Mouse (Mus musculus): Measurements from ENCODE around the gene Akr1b10. TPM values are rescaled to one million over a fixed set of nuclear protein-coding genes. Genes with fewer than 3 reads are reported as not detected.
A peak's percentile ranks its signal among the peaks of the same experiment; 100 is the strongest.

The Akr1b10 gene
- polyA plus RNA-seq, 1 experiment = 38.2 TPM

DNA sequence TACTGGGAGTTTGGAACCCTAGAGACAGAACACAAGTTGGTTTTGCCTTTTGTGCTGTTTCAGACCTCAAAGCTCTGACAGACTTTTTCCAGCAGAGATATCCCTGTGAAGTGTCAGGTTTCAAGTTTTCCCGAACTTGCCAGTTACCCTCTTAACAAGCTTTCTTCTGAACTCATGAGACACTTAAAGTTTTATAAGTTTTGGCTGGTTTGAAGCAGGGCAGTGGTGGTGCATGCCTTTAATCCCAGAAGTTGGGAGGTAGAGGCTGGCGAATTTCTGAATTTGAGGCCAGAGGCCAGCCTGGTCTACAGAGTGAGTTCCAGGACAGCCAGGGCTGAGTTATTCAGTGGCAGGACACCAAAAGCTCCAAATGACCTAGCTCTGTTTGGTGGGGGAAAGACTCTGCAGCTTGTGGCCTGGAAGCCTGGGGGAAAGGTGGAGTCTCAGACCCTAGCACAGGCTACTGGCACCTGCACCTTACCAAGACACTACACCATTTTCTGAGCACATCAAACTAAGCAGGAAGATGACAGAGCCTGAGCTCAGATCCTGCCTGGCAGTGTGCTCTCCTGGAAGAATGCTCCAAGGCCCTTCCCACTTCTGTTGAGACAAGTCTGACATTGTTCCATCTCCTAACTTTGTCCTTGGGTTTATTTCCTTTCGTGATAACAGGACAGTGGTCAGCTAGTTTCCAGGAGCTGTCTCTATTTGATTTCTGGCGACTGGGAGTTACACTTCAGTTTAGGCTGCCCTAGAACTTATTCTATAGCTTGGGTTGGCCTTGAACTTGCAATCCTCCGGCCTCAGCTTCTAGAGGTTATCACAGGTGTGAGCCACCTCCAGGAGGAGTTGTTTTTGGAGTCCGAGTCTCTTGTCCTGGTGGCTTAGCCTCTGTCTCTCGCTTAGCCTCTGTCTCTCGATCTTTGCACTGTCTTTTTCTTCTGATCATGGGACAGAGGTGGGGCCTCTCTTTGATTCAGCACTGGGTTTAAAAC is 29.4 kb upstream of the Akr1b10 start:
- H3K4me3 ChIP-seq = peak overlapping the region; percentile 32
- no peak for TF ChIP-seq MAX (IDR thresholded peaks at IDR 0.05; ENCODE audit: low read depth)

DNA sequence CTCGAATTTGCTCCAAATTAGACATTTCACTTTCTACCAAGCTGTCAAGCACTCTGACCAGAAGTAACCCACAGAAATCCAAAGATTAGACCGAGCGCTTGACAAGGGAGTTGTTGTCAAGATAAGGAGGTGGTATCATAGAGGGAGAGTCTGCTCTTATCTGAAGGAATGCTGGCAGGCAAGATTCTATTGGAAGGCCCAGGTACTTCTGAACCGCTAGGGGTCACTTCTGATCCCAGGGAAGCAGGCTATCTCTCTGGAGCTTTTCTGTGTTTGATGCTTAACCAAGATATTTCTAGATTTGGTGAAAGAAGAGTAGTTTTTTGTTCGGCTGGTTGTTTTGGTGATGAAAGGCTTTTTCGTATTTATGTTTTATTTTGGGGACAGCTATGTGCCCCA is 28.7 kb upstream of the Akr1b10 start:
- Histone ChIP-seq H3K4me2 (ENCODE audit: low read depth) (peak overlapping the region; percentile 98), H3K79me2 (ENCODE audit: control insufficient read depth, insufficient read depth) (no peaks in the 10 kb centered on the region), H3K4me3 (peak overlapping the region; percentile 32), H3ac (ENCODE audit: control insufficient read depth, insufficient read length) (no peak overlapping the region), H3K36me3 (ENCODE audit: control insufficient read depth, insufficient read depth) (peaks cover 26% of the 10 kb centered on the region), H3K27me3 (ENCODE audit: control insufficient read depth, insufficient read depth, insufficient read length) (no peaks in the 10 kb centered on the region)
- TF ChIP-seq POLR2AphosphoS2 (IDR thresholded peaks at IDR 0.05; ENCODE audit: insufficient read length, low read depth) (no peak), TCF3 (IDR thresholded peaks at IDR 0.05; ENCODE audit: insufficient read length, low read depth) (no peak), POLR2A (IDR thresholded peaks at IDR 0.05; ENCODE audit: insufficient read length, low read depth) (no peak), E2F4 (IDR thresholded peaks at IDR 0.05; ENCODE audit: insufficient read depth) (no peak), MYOD1 (IDR thresholded peaks at IDR 0.05; ENCODE audit: control insufficient read depth in 1 of 3, insufficient read length in 2 of 3, low read depth in 2 of 3) (no peak), REST (IDR thresholded peaks at IDR 0.05; ENCODE audit: insufficient read depth, insufficient read length) (no peak), USF1 (IDR thresholded peaks at IDR 0.05; ENCODE audit: low read depth) (no peak), CEBPB (IDR thresholded peaks at IDR 0.05; ENCODE audit: insufficient read depth, poor library complexity, severe bottlenecking) (no peak), TCF12 (IDR thresholded peaks at IDR 0.05; ENCODE audit: insufficient read depth, poor library complexity, severe bottlenecking) (no peak), MYOG (IDR thresholded peaks at IDR 0.05; ENCODE audit: control insufficient read depth in 1 of 3, insufficient read depth in 1 of 3, insufficient read length in 2 of 3, low read depth in 2 of 3) (no peak), MAX (IDR thresholded peaks at IDR 0.05; ENCODE audit: low read depth) (no peak), SRF (IDR thresholded peaks at IDR 0.05; ENCODE audit: control insufficient read depth, insufficient read length, low read depth) (no peak)

More for the DNA sequence above, 29.4 kb upstream of the Akr1b10 start:
- Histone ChIP-seq H3ac (ENCODE audit: control insufficient read depth, insufficient read length) (no peak overlapping the region), H3K27me3 (ENCODE audit: control insufficient read depth, insufficient read depth, insufficient read length) (no peaks in the 10 kb centered on the region), H3K79me2 (ENCODE audit: control insufficient read depth, insufficient read depth) (no peaks in the 10 kb centered on the region), H3K36me3 (ENCODE audit: control insufficient read depth, insufficient read depth) (peaks cover 24% of the 10 kb centered on the region), H3K4me2 (ENCODE audit: low read depth) (peak overlapping the region; percentile 98)

GRCm38 (mm10) chr6:34355841-34356240 is 28.2 kb upstream of the Akr1b10 start:
- no peak overlapping the region for H3ac ChIP-seq (ENCODE audit: control insufficient read depth, insufficient read length)
- TF ChIP-seq TCF3 (IDR thresholded peaks at IDR 0.05; ENCODE audit: insufficient read length, low read depth) (no peak), MYOG (IDR thresholded peaks at IDR 0.05; ENCODE audit: control insufficient read depth in 1 of 3, insufficient read depth in 1 of 3, insufficient read length in 2 of 3, low read depth in 2 of 3) (peak in 1 of 3 experiments; percentile 16), MYOD1 (IDR thresholded peaks at IDR 0.05; ENCODE audit: control insufficient read depth in 1 of 3, insufficient read length in 2 of 3, low read depth in 2 of 3) (peak in 2 of 3 experiments; percentile 16 to 48)
- peak overlapping the region; percentile 32 for H3K4me3 ChIP-seq
- no peaks in the 10 kb centered on the region for H3K27me3 ChIP-seq (ENCODE audit: control insufficient read depth, insufficient read depth, insufficient read length)
- peak overlapping the region; percentile 98 for H3K4me2 ChIP-seq (ENCODE audit: low read depth)
- H3K79me2 ChIP-seq (ENCODE audit: control insufficient read depth, insufficient read depth) = no peaks in the 10 kb centered on the region
- peaks cover 27% of the 10 kb centered on the region for H3K36me3 ChIP-seq (ENCODE audit: control insufficient read depth, insufficient read depth)

- Histone ChIP-seq H3K4me2 (ENCODE audit: low read depth) (no peak overlapping the region), H3K27me3 (ENCODE audit: control insufficient read depth, insufficient read depth, insufficient read length) (no peaks in the 10 kb centered on the region), H3K79me2 (ENCODE audit: control insufficient read depth, insufficient read depth) (no peaks in the 10 kb centered on the region), H3ac (ENCODE audit: control insufficient read depth, insufficient read length) (no peak overlapping the region), H3K36me3 (ENCODE audit: control insufficient read depth, insufficient read depth) (peaks cover 70% of the 10 kb centered on the region), H3K4me3 (no peak overlapping the region)
- TF ChIP-seq POLR2AphosphoS2 (IDR thresholded peaks at IDR 0.05; ENCODE audit: insufficient read length, low read depth) = no peak
- no peak for TF ChIP-seq MAX (IDR thresholded peaks at IDR 0.05; ENCODE audit: low read depth)
- no peak for TF ChIP-seq TCF3 (IDR thresholded peaks at IDR 0.05; ENCODE audit: insufficient read length, low read depth)
- TF ChIP-seq SRF (IDR thresholded peaks at IDR 0.05; ENCODE audit: control insufficient read depth, insufficient read length, low read depth) = no peak
- TF ChIP-seq MYOG (IDR thresholded peaks at IDR 0.05; ENCODE audit: control insufficient read depth in 1 of 3, insufficient read depth in 1 of 3, insufficient read length in 2 of 3, low read depth in 2 of 3) = no peak
- no peak for TF ChIP-seq E2F4 (IDR thresholded peaks at IDR 0.05; ENCODE audit: insufficient read depth)
- TF ChIP-seq MYOD1 (IDR thresholded peaks at IDR 0.05; ENCODE audit: control insufficient read depth in 1 of 3, insufficient read length in 2 of 3, low read depth in 2 of 3) = no peak
- TF ChIP-seq CEBPB (IDR thresholded peaks at IDR 0.05; ENCODE audit: insufficient read depth, poor library complexity, severe bottlenecking) = no peak
- no peak for TF ChIP-seq USF1 (IDR thresholded peaks at IDR 0.05; ENCODE audit: low read depth)
- no peak for TF ChIP-seq TCF12 (IDR thresholded peaks at IDR 0.05; ENCODE audit: insufficient read depth, poor library complexity, severe bottlenecking)
Measured at GRCm38 (mm10) chr6:34364217-34365136, 19.5 kb upstream of the Akr1b10 start.
